7 mouse cellular contexts compared by ENCODE assay signal in the genomic region with DNA sequence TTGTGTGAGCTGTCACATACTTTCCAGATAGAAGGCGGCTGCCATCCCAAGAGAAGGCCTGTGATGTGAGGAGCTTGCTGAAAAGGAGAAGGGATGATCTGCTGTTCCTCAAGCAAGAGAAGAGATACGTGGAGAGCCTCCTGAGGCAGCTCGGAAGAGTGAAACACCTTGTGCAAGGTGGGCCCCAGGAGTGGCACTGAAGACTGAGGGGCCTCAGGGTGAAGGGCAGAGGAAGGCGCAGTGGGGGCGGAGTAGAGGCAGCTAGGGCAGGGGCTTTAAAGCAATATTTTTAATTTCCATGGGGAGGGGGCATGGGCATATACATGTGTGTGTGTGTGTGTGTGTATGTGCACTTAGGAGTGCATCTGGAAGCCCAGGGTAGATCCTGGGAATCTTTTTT. TPM values are rescaled to one million over a fixed set of nuclear protein-coding genes. Genes with fewer than 3 reads are reported as not detected.
DNase-seq lines count a peak whose midpoint lies in the region; ATAC-seq and TF ChIP-seq lines count a peak whose summit lies in the region.

No protein-coding gene starts in this region.

- no peak overlapping the region for H3K9ac ChIP-seq in lung, embryonic 16.5 days (ENCODE audit: low read length)
- H3K9ac ChIP-seq in forebrain, postnatal 0 days, result no peak overlapping the region
- no peak overlapping the region for H3K9ac ChIP-seq in limb, embryonic 15.5 days
- H3K9ac ChIP-seq in stomach, embryonic 16.5 days (ENCODE audit: low read length), result no peak overlapping the region

- no peak overlapping the region for H3K27ac ChIP-seq in lung, embryonic 16.5 days (ENCODE audit: low read length)
- H3K27ac ChIP-seq in forebrain, postnatal 0 days (ENCODE audit: low read depth, low read length), result no peak overlapping the region
- no peak overlapping the region for H3K27ac ChIP-seq in limb, embryonic 15.5 days
- H3K27ac ChIP-seq in stomach, embryonic 16.5 days (ENCODE audit: low read length), result peak overlapping the region; percentile 58

- TF ChIP-seq CTCF in forebrain, postnatal 0 days (IDR thresholded peaks at IDR 0.05; ENCODE audit: low read depth), result no peak

- WGBS in lung, embryonic 16.5 days, result 68% methylated on average over 5 of the region's 5 CpGs
- 85% methylated on average over 5 of the region's 5 CpGs for WGBS in forebrain, postnatal 0 days
- WGBS in limb, embryonic 15.5 days, result 80% methylated on average over 5 of the region's 5 CpGs
- 86% methylated on average over 5 of the region's 5 CpGs for WGBS in stomach, embryonic 16.5 days

- H3K4me2 ChIP-seq in lung, embryonic 16.5 days (ENCODE audit: low read depth, low read length), result peak overlapping the region; percentile 50; the same call in 1 of the 2 replicates
- peak overlapping the region; percentile 65 for H3K4me2 ChIP-seq in forebrain, postnatal 0 days (ENCODE audit: low read depth)
- H3K4me2 ChIP-seq in limb, embryonic 15.5 days, result peak overlapping the region; percentile 48
- peak overlapping the region; percentile 41; the same call in 1 of the 2 replicates for H3K4me2 ChIP-seq in stomach, embryonic 16.5 days (ENCODE audit: low read depth, low read length)

- peaks cover 11% of the 10 kb centered on the region for H3K4me1 ChIP-seq in lung, embryonic 16.5 days (replicated peaks; ENCODE audit: control insufficient read depth, insufficient read depth, low read length)
- peaks cover 7% of the 10 kb centered on the region for H3K4me1 ChIP-seq in forebrain, postnatal 0 days (ENCODE audit: insufficient read depth)
- H3K4me1 ChIP-seq in limb, embryonic 15.5 days, result peaks cover 10% of the 10 kb centered on the region
- H3K4me1 ChIP-seq in stomach, embryonic 16.5 days (ENCODE audit: control insufficient read depth, insufficient read depth, low read length), result peaks cover 12% of the 10 kb centered on the region; the same call in 1 of the 2 replicates

- no peak for ATAC-seq in lung, embryonic 16.5 days (ENCODE audit: low read depth)
- no peak for ATAC-seq in forebrain, postnatal 0 days
- no peak for ATAC-seq in limb, embryonic 15.5 days (ENCODE audit: insufficient number of reproducible peaks, low FRiP score, low TSS enrichment, low read depth)
- ATAC-seq in stomach, embryonic 16.5 days (ENCODE audit: insufficient read depth, low FRiP score), result no peak

- no peaks in the 10 kb centered on the region for H3K27me3 ChIP-seq in lung, embryonic 16.5 days (ENCODE audit: control insufficient read depth, insufficient read depth, low read depth, low read length)
- H3K27me3 ChIP-seq in forebrain, postnatal 0 days (ENCODE audit: insufficient read depth, low read length), result no peaks in the 10 kb centered on the region
- no peaks in the 10 kb centered on the region for H3K27me3 ChIP-seq in limb, embryonic 15.5 days
- no peaks in the 10 kb centered on the region for H3K27me3 ChIP-seq in stomach, embryonic 16.5 days (ENCODE audit: control insufficient read depth, insufficient read depth, low read length)

- no peak overlapping the region for H3K4me3 ChIP-seq in lung, embryonic 16.5 days (ENCODE audit: low read length)
- H3K4me3 ChIP-seq in forebrain, postnatal 0 days (ENCODE audit: low read depth, low read length), result peak overlapping the region; percentile 30
- no peak overlapping the region for H3K4me3 ChIP-seq in limb, embryonic 15.5 days
- no peak overlapping the region for H3K4me3 ChIP-seq in stomach, embryonic 16.5 days (replicated peaks; ENCODE audit: low read length)

- H3K9me3 ChIP-seq in lung, embryonic 16.5 days (ENCODE audit: control insufficient read depth, low read length), result no peaks in the 10 kb centered on the region
- H3K9me3 ChIP-seq in forebrain, postnatal 0 days (ENCODE audit: low read length), result no peaks in the 10 kb centered on the region
- no peaks in the 10 kb centered on the region for H3K9me3 ChIP-seq in limb, embryonic 15.5 days
- H3K9me3 ChIP-seq in stomach, embryonic 16.5 days (replicated peaks; ENCODE audit: control insufficient read depth, low read length), result no peaks in the 10 kb centered on the region

- DNase-seq in lung, postnatal 10 days, result no peak
- no peak for DNase-seq in forebrain, postnatal 0 days
- no peak for DNase-seq in gastrocnemius, adult 8-10 months (ENCODE audit: low spot score in 2 of 2)
- no peak for DNase-seq in Muller cell, postnatal 12 days (ENCODE audit: inconsistent ontology term)

- peaks cover 6% of the 10 kb centered on the region for H3K36me3 ChIP-seq in lung, embryonic 16.5 days (ENCODE audit: control insufficient read depth, insufficient read depth, low read length)
- no peaks in the 10 kb centered on the region for H3K36me3 ChIP-seq in forebrain, postnatal 0 days (ENCODE audit: insufficient read depth)
- peaks cover 12% of the 10 kb centered on the region; the same call in 1 of the 2 replicates for H3K36me3 ChIP-seq in limb, embryonic 15.5 days
- H3K36me3 ChIP-seq in stomach, embryonic 16.5 days (ENCODE audit: control insufficient read depth, insufficient read depth, low read length), result no peaks in the 10 kb centered on the region

RNA-seq across cellular contexts. Expression of a gene that starts 35.1 kb away (rescaled TPM):
- polyA plus RNA-seq in lung, embryonic 16.5 days (2015; fragmentation: Nextera tagmentation; extraction: Ambion mirVana), result 6.8 and 7.5 TPM in 2 replicates
- total RNA-seq in forebrain, postnatal 0 days (2014; rRNA removed), result 5.1 and 8.6 TPM in 2 replicates
- polyA plus RNA-seq in forebrain, postnatal 0 days (2015; fragmentation: Nextera tagmentation; extraction: Ambion mirVana), result 0.78 and 1.1 TPM in 2 replicates
- 3.1 and 3.7 TPM in 2 replicates for polyA plus RNA-seq in limb, embryonic 15.5 days (2015; fragmentation: Nextera tagmentation; extraction: Ambion mirVana)
- polyA plus RNA-seq in stomach, embryonic 16.5 days (2015; fragmentation: Nextera tagmentation; extraction: Ambion mirVana), result 6.6 and 7.3 TPM in 2 replicates
- total RNA-seq in gastrocnemius, adult 8-10 months (2022), result 1 to 10 TPM; 4.5 to 7.0 (median 5.8) TPM
